Mouse (Mus musculus) liver, embryonic 18 days (tissue): ENCODE data around the gene Cfhr2. TPM values are rescaled to one million over a fixed set of nuclear protein-coding genes. Genes with fewer than 3 reads are reported as not detected.

Source experiments
- polyA plus RNA-seq: library from polyadenylated mRNA; depleted of rRNA; stranded (reverse); fragments of >200 nt; gene quantifications from 2 replicates; pipeline ENCODE4 v1.2.3, GENCODE M21; 2012; rRNA removed

Gene Cfhr2
- polyA plus RNA-seq: 111 and 136 TPM in 2 replicates

DNA sequence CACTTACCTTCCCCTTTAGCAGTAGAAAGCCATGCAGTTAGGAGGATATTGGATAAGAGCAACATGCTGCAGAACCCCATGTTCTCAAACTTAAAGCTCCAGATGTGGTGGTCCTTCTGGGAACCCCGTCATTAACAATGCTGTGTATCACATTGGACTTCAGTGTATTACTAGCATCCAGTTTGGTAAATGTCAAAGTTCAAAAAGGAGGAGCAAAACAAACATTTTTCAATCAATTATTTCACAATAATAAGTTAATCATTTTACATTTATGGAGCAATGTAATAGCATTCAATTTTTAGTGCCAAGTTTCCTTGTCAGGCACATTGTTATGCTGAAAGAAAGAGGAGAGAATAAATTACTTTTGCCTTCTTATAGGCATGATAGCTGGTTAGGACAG is at the start of gene Cfhr2:
Gene Cfhr2, minus strand, starts transcription at position 155 of the 400 bp plus-strand sequence.

DNA sequence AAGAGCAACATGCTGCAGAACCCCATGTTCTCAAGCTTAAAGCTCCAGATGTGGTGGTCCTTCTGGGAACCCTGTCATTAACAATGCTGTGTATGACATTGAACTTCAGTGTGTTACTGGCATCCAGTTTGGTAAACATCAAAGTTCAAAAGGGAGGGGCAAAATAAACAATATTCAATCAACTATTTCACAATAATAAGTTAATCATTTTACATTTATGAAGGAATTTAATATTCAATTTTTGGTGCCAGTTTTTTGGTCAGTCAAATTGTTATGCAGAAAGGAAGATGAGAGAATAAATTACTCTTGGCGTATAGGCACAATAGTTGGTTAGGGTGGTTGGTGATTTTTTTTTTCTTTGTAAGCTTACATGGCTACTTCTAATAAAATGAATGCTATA is 77.4 kb downstream of the Cfhr2 start, which contains the start of gene Gm4788:
Gene Gm4788, minus strand, starts transcription at position 101 of the 400 bp plus-strand sequence.

Other genes with a start within 250 kb of the Cfhr2 start
- 3.1 and 3.4 TPM in 2 replicates for gene Gm4788, start 77.5 kb downstream of the Cfhr2 start, polyA plus RNA-seq